Mouse (Mus musculus) activated CD4-positive, CD25-positive, alpha-beta regulatory T cell, adult 4 months (primary cell): ENCODE measurements around the gene Lmo4. TPM values are rescaled to one million over a fixed set of nuclear protein-coding genes. Genes with fewer than 3 reads are reported as not detected.

Experiments used
- ATAC-seq: one replicate; pipeline ENCODE4 v1.8.0; 2017
- polyA plus RNA-seq, 2 experiments: library from polyadenylated mRNA; unstranded; fragments of 100-300 nt; shearing (Covaris generic); gene quantifications; one replicate each; pipeline ENCODE4 v1.2.1; 2017

Lmo4 gene
- polyA plus RNA-seq, 2 experiments from 2014 or later: 8.6 to 12.0 TPM

DNA sequence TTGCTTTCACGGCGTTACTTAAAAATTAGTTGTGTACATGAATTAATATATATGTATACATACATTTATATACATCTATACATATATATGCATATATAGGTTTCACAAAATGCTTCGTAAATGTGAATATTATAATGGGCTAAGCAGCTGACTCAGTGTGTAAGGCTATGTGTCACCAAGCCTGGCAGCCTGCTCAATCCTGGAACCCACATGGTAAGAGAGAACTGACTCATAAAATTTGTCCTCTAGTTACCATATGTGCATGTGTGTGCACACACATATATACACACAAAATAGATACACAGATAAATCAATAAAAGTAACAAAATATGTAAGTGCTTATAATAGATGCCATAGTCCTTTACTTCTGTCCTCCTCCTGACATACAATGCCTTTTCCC, 56.8 kb downstream of the Lmo4 start:
- ATAC-seq: no peak

GRCm38 (mm10) chr3:144147244-144147643, 57.8 kb downstream of the Lmo4 start:
- ATAC-seq: no peak

DNA sequence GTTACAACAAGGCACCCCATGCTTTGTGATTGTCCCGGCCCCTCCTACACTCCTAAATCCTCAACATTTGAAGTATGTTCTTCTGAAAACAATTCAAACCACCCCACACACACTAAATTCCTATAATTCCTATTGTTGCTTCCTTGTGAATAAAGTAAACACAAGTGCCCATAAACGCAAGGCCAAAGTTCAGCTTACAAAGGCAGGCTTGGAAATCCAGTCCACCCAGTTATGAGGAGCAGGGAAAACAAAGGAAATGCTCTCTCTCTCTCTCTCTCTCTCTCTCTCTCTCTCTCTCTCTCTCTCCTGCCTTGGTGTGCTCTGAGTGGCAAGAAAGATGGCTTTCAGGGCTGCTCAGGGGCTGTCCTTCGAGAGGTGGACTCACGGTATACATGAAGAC, 61.0 kb downstream of the Lmo4 start:
- ATAC-seq: no peak

DNA sequence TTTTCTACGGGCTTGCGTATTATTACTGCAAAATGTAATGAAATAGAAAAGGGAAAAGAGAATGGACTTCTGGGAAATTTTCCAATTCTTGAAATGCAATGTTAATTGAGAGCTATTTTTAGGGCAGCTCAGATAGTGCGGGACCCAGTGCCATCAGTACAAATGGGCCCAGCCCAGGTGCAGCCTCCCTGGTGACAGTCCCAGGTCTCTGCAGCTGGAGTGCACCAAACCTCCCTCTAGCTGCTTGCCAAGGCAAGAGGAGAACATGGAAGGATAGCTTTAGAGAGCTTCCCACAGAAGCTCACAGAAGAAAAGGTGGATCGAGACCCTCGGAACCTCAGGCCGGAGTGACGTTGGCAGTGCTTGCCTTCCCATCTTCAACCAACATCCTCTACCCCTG, 62.1 kb downstream of the Lmo4 start:
- ATAC-seq: no peak

DNA sequence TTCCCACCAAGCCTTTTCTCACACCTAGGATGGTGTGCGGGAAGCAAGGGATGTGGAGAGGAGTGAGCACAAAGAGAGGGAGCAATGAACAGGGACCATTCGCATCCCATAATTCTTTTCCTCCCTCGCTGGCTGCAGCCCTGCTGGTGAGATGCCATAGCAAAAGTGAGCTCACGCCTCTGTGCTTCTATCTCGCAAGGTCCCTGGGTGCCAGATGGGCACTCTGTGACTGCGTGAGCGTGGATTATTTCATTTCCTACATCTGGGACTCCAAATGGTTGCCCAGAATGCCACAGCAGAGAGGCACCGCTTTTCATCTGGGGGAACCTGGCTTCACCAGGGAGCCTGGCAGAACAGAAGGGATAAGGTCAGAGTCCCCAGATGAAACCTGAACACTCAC, 63.2 kb downstream of the Lmo4 start:
- no peak for ATAC-seq

- ATAC-seq: no peak
These were observed 64.2 kb downstream of the Lmo4 start for GRCm38 (mm10) chr3:144140816-144141215.

DNA sequence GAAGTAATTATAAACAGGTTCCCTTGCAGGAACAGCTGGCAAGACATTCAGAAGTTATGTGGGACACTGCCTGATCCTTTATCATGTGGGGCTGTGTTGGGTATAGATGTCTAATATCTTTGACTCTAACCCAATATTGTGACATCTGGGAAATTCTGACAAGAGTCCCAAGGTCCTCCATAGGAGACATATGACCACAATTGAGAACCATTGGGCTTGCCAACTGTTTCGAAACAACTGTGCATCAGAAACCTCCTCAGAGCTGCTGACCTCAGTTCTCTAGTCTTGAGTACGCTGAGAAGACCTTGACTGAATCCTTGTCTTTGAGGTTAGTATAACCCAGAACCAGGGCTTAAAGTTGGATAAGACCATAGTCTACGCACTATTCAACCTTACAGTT, 66.4 kb downstream of the Lmo4 start:
- no peak for ATAC-seq
